Mouse (Mus musculus): ENCODE data around the gene Tmem260.

The Tmem260 gene

GRCm38 (mm10) chr14:48553754-48554153 lies 107.8 kb downstream of the Tmem260 start:
- no peak for DNase-seq (ENCODE audit: low spot score)

DNA sequence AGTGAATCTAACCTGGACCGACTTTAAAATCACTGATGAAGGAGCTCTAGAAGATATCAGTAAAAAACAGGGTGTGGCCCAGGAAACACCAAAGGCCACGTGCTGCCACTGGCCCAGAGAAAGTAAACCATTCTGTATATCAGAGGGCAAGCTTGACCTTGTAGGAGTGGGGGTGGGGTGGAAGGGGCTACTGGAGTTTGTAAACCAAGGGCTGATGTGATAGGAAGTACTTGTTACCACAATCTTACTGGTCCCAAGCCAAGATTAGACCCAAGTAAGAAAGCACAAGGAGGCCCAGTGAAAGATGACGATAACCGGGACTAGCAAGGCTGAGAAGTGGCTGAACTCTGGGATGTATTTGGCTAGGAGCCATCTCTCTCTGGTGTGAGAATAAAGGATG lies 113.1 kb downstream of the Tmem260 start:
- no peak for DNase-seq (ENCODE audit: low spot score)

GRCm38 (mm10) chr14:48559736-48560135 lies 113.8 kb downstream of the Tmem260 start:
- no peak for DNase-seq (ENCODE audit: low spot score)

DNA sequence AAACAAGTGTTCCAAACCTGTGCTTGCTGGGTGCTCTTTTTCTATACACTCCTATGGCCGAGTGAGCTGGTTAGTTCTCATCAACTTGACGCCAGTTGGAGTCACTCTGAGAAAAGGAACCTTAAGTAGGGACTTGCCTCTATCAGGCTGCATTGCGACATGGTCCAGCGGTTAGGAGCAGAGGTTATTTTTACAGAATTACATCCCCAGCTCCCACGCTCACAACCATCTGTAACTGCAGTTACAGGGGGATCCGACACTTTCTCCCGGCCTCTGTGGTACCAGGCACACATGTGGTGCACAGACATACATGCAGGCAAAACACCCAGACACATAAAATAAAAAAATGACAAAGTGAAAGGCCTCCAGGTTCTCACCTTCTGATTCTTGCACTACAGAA lies 120.7 kb downstream of the Tmem260 start:
- no peak for DNase-seq (ENCODE audit: low spot score)
